8 mouse cellular contexts compared by ENCODE assay signal in genomic region chr13:43615577-43616254, GRCm38 (mm10). TPM values are rescaled to one million over a fixed set of nuclear protein-coding genes. Genes with fewer than 3 reads are reported as not detected.
A peak's percentile ranks its signal among the peaks of the same experiment; 100 is the strongest.
DNase-seq lines count a peak whose midpoint lies in the region; ATAC-seq and TF ChIP-seq lines count a peak whose summit lies in the region.

Rnf182 (plus strand) TSS chr13:43615710.

- WGBS in forebrain, embryonic 10.5 days = under 1% methylated on average over 57 of the region's 58 CpGs
- WGBS in heart, embryonic 13.5 days = under 1% methylated on average over 52 of the region's 58 CpGs
- under 1% methylated on average over 57 of the region's 58 CpGs for WGBS in kidney, postnatal 0 days
- under 1% methylated on average over 58 of the region's 58 CpGs for WGBS in liver, embryonic 11.5 days

- no peaks in the 10 kb centered on the region for H3K36me3 ChIP-seq in forebrain, embryonic 10.5 days (replicated peaks)
- H3K36me3 ChIP-seq in heart, embryonic 13.5 days = no peaks in the 10 kb centered on the region
- no peaks in the 10 kb centered on the region for H3K36me3 ChIP-seq in kidney, postnatal 0 days (ENCODE audit: insufficient read depth, low read length)
- H3K36me3 ChIP-seq in liver, embryonic 11.5 days (ENCODE audit: control insufficient read depth, insufficient read depth, low read length) = no peaks in the 10 kb centered on the region

- peak; percentile 61 for DNase-seq in brain, embryonic 18.5 days (ENCODE audit: low read depth, low spot score)
- peak; percentile 88 for DNase-seq in forebrain, embryonic 10.5 days (ENCODE audit: extremely low spot score, low spot score)
- peak; percentile 88 for DNase-seq in kidney, postnatal 0 days (ENCODE audit: low spot score)
- peak; percentile 79 for DNase-seq in liver, embryonic 11.5 days (ENCODE audit: low spot score)
- DNase-seq in natural killer cell, adult 2 months (ENCODE audit: low spot score in 2 of 2) = peak; percentile 3 to 16
- peak; percentile 75 for DNase-seq in testis, postnatal 14 days (ENCODE audit: low spot score)

- H3K4me1 ChIP-seq in forebrain, embryonic 10.5 days = peaks cover 29% of the 10 kb centered on the region
- peaks cover 32% of the 10 kb centered on the region for H3K4me1 ChIP-seq in heart, embryonic 13.5 days
- H3K4me1 ChIP-seq in kidney, postnatal 0 days (replicated peaks; ENCODE audit: insufficient read depth, low read length) = no peaks in the 10 kb centered on the region
- peaks cover 3% of the 10 kb centered on the region for H3K4me1 ChIP-seq in liver, embryonic 11.5 days (replicated peaks; ENCODE audit: control insufficient read depth, insufficient read depth, low read length)

- peak within 1 kb of the TSS; percentile 89 for H3K27ac ChIP-seq in forebrain, embryonic 10.5 days
- H3K27ac ChIP-seq in heart, embryonic 13.5 days (replicated peaks) = peak within 1 kb of the TSS; percentile 4; the same call in 1 of the 2 replicates
- H3K27ac ChIP-seq in kidney, postnatal 0 days = no peak within 1 kb of the TSS
- H3K27ac ChIP-seq in liver, embryonic 11.5 days (ENCODE audit: low read depth, low read length) = no peak within 1 kb of the TSS

- H3K27me3 ChIP-seq in forebrain, embryonic 10.5 days (ENCODE audit: poor library complexity, severe bottlenecking) = peaks cover 29% of the 10 kb centered on the region
- peaks cover 22% of the 10 kb centered on the region for H3K27me3 ChIP-seq in heart, embryonic 13.5 days (replicated peaks)
- H3K27me3 ChIP-seq in kidney, postnatal 0 days (ENCODE audit: insufficient read depth, low read length) = peaks cover 4% of the 10 kb centered on the region; the same call in 1 of the 2 replicates
- peaks cover 18% of the 10 kb centered on the region for H3K27me3 ChIP-seq in liver, embryonic 11.5 days (replicated peaks; ENCODE audit: control insufficient read depth, insufficient read depth, low read length)

- H3K9ac ChIP-seq in heart, embryonic 13.5 days = peak within 1 kb of the TSS; percentile 80
- peak within 1 kb of the TSS; percentile 46 for H3K9ac ChIP-seq in kidney, postnatal 0 days (ENCODE audit: low read depth, low read length)
- H3K9ac ChIP-seq in liver, embryonic 11.5 days (ENCODE audit: low read depth, low read length) = peak within 1 kb of the TSS; percentile 40; the same call in 1 of the 2 replicates

- H3K4me3 ChIP-seq in forebrain, embryonic 10.5 days = peak within 1 kb of the TSS; percentile 77
- peak within 1 kb of the TSS; percentile 66 for H3K4me3 ChIP-seq in heart, embryonic 13.5 days
- H3K4me3 ChIP-seq in kidney, postnatal 0 days (replicated peaks; ENCODE audit: low read depth, low read length) = peak within 1 kb of the TSS; percentile 57
- H3K4me3 ChIP-seq in liver, embryonic 11.5 days (ENCODE audit: low read depth, low read length) = peak within 1 kb of the TSS; percentile 59

- no peaks in the 10 kb centered on the region for H3K9me3 ChIP-seq in forebrain, embryonic 10.5 days
- no peaks in the 10 kb centered on the region for H3K9me3 ChIP-seq in heart, embryonic 13.5 days
- no peaks in the 10 kb centered on the region for H3K9me3 ChIP-seq in kidney, postnatal 0 days (replicated peaks; ENCODE audit: low read length)
- no peaks in the 10 kb centered on the region for H3K9me3 ChIP-seq in liver, embryonic 11.5 days (ENCODE audit: control insufficient read depth, low read length)

- H3K4me2 ChIP-seq in heart, embryonic 13.5 days = peak within 1 kb of the TSS; percentile 80
- H3K4me2 ChIP-seq in kidney, postnatal 0 days (ENCODE audit: low read length) = peak within 1 kb of the TSS; percentile 85
- H3K4me2 ChIP-seq in liver, embryonic 11.5 days = peak within 1 kb of the TSS; percentile 93

- peak; percentile 45 for ATAC-seq in CD4-positive, CD25-positive, alpha-beta regulatory T cell, adult 4 months
- ATAC-seq in heart, embryonic 13.5 days (ENCODE audit: extremely low read depth, insufficient number of reproducible peaks, low FRiP score, low TSS enrichment) = peak; percentile 54; the same call in 1 of the 2 replicates
- ATAC-seq in kidney, postnatal 0 days (replicated peaks; ENCODE audit: low FRiP score, low read depth) = peak; percentile 75
- peak; percentile 71 for ATAC-seq in liver, embryonic 11.5 days (replicated peaks; ENCODE audit: low FRiP score)

- TF ChIP-seq CTCF in kidney, postnatal 0 days (IDR thresholded peaks at IDR 0.05; ENCODE audit: low read depth) = no peak

RNA-seq across cellular contexts. Expression of gene Rnf182, which starts in this region (rescaled TPM):
- polyA plus RNA-seq in CD4-positive, CD25-positive, alpha-beta regulatory T cell, adult 4 months (2017; shearing (Covaris generic)) = not detected
- polyA plus RNA-seq in forebrain, embryonic 10.5 days (2016; fragmentation: Nextera tagmentation; extraction: Ambion mirVana) = 6.6 and 6.7 TPM in 2 replicates
- polyA plus RNA-seq in heart, embryonic 13.5 days (2015; fragmentation: Nextera tagmentation; extraction: Ambion mirVana) = 1.8 and 2.4 TPM in 2 replicates
- polyA plus RNA-seq in kidney, postnatal 0 days (2015; fragmentation: Nextera tagmentation; extraction: Ambion mirVana) = 1.1 and 2.4 TPM in 2 replicates
- 0.45 and 1.3 TPM in 2 replicates for polyA plus RNA-seq in liver, embryonic 11.5 days (2014; fragmentation: Nextera tagmentation; extraction: Ambion mirVana)

Comparison
In these comparisons a context has a peak if more than half of its experiments do, and no peak if none do; other contexts are left out.
1. Peak in ATAC-seq in CD4-positive, CD25-positive, alpha-beta regulatory T cell, adult 4 months; RNA of the gene not detected or under 1 TPM.
2. DNase-seq: peak in every context shown above with its lines; median percentile 88 in forebrain, embryonic 10.5 days; 88 in kidney, postnatal 0 days; 79 in liver, embryonic 11.5 days; 75 in testis, postnatal 14 days; 61 in brain, embryonic 18.5 days; 10 in natural killer cell, adult 2 months.
3. H3K27ac ChIP-seq: peak in forebrain, embryonic 10.5 days (single experiment) and heart, embryonic 13.5 days (single experiment); none in kidney, postnatal 0 days (single experiment) and liver, embryonic 11.5 days (single experiment).
4. Peak in every context shown above with its lines, with median percentiles within 50 percentile points of each other: ATAC-seq, H3K4me3 ChIP-seq, H3K4me2 ChIP-seq and H3K9ac ChIP-seq.